Mouse (Mus musculus): ENCODE data around the gene Plxdc1.

The Plxdc1 gene

GRCm38 (mm10) chr11:97915974-97916503 is 70.2 kb downstream of the Plxdc1 start:
- H3K4me3 ChIP-seq (replicated peaks; ENCODE audit: low read length) = peak overlapping the region; percentile 75
- no peak for TF ChIP-seq CTCF (conservative IDR thresholded peaks at IDR 0.05; ENCODE audit: low read length)
- H3K4me1 ChIP-seq (replicated peaks; ENCODE audit: low read depth, low read length) = peaks cover 76% of the 10 kb centered on the region
- H3K36me3 ChIP-seq (ENCODE audit: insufficient read depth, low read length) = no peaks in the 10 kb centered on the region
- H3K27me3 ChIP-seq (ENCODE audit: insufficient read depth, low read length) = no peaks in the 10 kb centered on the region
- H3K9me3 ChIP-seq (ENCODE audit: low read length) = no peaks in the 10 kb centered on the region

- Histone ChIP-seq H3K36me3 (ENCODE audit: insufficient read depth, low read length) (no peaks in the 10 kb centered on the region), H3K4me3 (replicated peaks; ENCODE audit: low read length) (peak overlapping the region; percentile 75), H3K4me1 (replicated peaks; ENCODE audit: low read depth, low read length) (peaks cover 79% of the 10 kb centered on the region), H3K27me3 (ENCODE audit: insufficient read depth, low read length) (no peaks in the 10 kb centered on the region), H3K9me3 (ENCODE audit: low read length) (no peaks in the 10 kb centered on the region)
- no peak for TF ChIP-seq NANOG (IDR thresholded peaks at IDR 0.05; ENCODE audit: borderline replicate concordance, low read length)
- TF ChIP-seq POU5F1 (IDR thresholded peaks at IDR 0.05; ENCODE audit: borderline replicate concordance, low read length) = no peak
- TF ChIP-seq CTCF (conservative IDR thresholded peaks at IDR 0.05; ENCODE audit: low read length) = no peak
Observed at GRCm38 (mm10) chr11:97915471-97915870, 70.8 kb downstream of the Plxdc1 start.

- H3K4me1 ChIP-seq (replicated peaks; ENCODE audit: low read depth, low read length) = peaks cover 98% of the 10 kb centered on the region
- TF ChIP-seq POU5F1 (IDR thresholded peaks at IDR 0.05; ENCODE audit: borderline replicate concordance, low read length) (no peak), CTCF (conservative IDR thresholded peaks at IDR 0.05; ENCODE audit: low read length) (no peak), NANOG (IDR thresholded peaks at IDR 0.05; ENCODE audit: borderline replicate concordance, low read length) (no peak)
- no peaks in the 10 kb centered on the region for H3K27me3 ChIP-seq (ENCODE audit: insufficient read depth, low read length)
Observed at GRCm38 (mm10) chr11:97913111-97913510, 73.1 kb downstream of the Plxdc1 start.

DNA sequence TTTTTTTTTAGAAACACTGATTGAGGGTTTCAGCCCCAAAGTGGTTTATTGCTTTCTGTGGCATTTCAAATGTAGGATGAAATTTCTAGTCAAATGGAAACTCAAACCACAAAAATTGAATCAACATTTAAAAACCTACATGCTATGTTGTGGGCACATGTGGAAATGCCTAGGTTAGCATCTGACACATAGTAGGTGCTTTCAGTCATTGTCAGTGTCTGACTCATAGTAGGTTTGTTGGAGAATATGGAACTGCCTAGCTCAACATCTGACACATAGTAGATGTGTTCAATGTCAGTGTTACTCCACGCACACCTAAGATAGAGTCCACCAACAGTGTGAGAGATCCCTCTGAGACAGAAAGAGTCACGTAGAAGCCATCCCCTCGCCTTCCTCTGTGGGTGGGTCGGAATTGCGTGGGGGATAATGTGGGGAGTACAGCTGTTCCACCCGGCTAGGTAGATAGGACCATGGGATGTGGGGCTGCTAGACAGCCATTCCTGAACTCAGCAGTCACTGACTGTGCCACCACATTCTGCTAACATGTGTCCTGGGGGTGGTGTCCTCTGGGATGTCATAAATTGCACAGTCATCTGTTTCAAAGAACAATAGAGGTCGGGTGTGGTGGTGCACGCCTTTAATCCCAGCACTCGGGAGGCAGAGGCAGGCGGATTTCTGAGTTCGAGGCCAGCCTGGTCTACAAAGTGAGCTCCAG is 77.5 kb downstream of the Plxdc1 start:
- H3K27me3 ChIP-seq (ENCODE audit: insufficient read depth, low read length) = no peaks in the 10 kb centered on the region
- H3K9me3 ChIP-seq (ENCODE audit: low read length) = no peaks in the 10 kb centered on the region
- no peaks in the 10 kb centered on the region for H3K36me3 ChIP-seq (ENCODE audit: insufficient read depth, low read length)
- TF ChIP-seq NANOG (IDR thresholded peaks at IDR 0.05; ENCODE audit: borderline replicate concordance, low read length) (no peak), POU5F1 (IDR thresholded peaks at IDR 0.05; ENCODE audit: borderline replicate concordance, low read length) (no peak)
- peaks cover 97% of the 10 kb centered on the region for H3K4me1 ChIP-seq (replicated peaks; ENCODE audit: low read depth, low read length)
- H3K4me3 ChIP-seq (replicated peaks; ENCODE audit: low read length) = no peak overlapping the region

More at GRCm38 (mm10) chr11:97913111-97913510, 73.1 kb downstream of the Plxdc1 start:
- Histone ChIP-seq H3K9me3 (ENCODE audit: low read length) (no peaks in the 10 kb centered on the region), H3K4me3 (replicated peaks; ENCODE audit: low read length) (peak overlapping the region; percentile 60), H3K36me3 (ENCODE audit: insufficient read depth, low read length) (no peaks in the 10 kb centered on the region)

- Histone ChIP-seq H3K36me3 (ENCODE audit: insufficient read depth, low read length) (no peaks in the 10 kb centered on the region), H3K9me3 (ENCODE audit: low read length) (no peaks in the 10 kb centered on the region), H3K4me1 (replicated peaks; ENCODE audit: low read depth, low read length) (peaks cover 97% of the 10 kb centered on the region), H3K27me3 (ENCODE audit: insufficient read depth, low read length) (no peaks in the 10 kb centered on the region), H3K4me3 (replicated peaks; ENCODE audit: low read length) (no peak overlapping the region)
- no peak for TF ChIP-seq NANOG (IDR thresholded peaks at IDR 0.05; ENCODE audit: borderline replicate concordance, low read length)
- no peak for TF ChIP-seq POU5F1 (IDR thresholded peaks at IDR 0.05; ENCODE audit: borderline replicate concordance, low read length)
- no peak for TF ChIP-seq CTCF (conservative IDR thresholded peaks at IDR 0.05; ENCODE audit: low read length)
Observed at GRCm38 (mm10) chr11:97907935-97908334, 78.3 kb downstream of the Plxdc1 start.

GRCm38 (mm10) chr11:97906905-97907304 is 79.3 kb downstream of the Plxdc1 start:
- Histone ChIP-seq H3K9me3 (ENCODE audit: low read length) (no peaks in the 10 kb centered on the region), H3K4me1 (replicated peaks; ENCODE audit: low read depth, low read length) (peaks cover 92% of the 10 kb centered on the region), H3K27me3 (ENCODE audit: insufficient read depth, low read length) (no peaks in the 10 kb centered on the region), H3K4me3 (replicated peaks; ENCODE audit: low read length) (no peak overlapping the region), H3K36me3 (ENCODE audit: insufficient read depth, low read length) (no peaks in the 10 kb centered on the region)
- TF ChIP-seq POU5F1 (IDR thresholded peaks at IDR 0.05; ENCODE audit: borderline replicate concordance, low read length) (no peak), CTCF (conservative IDR thresholded peaks at IDR 0.05; ENCODE audit: low read length) (no peak), NANOG (IDR thresholded peaks at IDR 0.05; ENCODE audit: borderline replicate concordance, low read length) (no peak)

GRCm38 (mm10) chr11:97905941-97906340 is 80.3 kb downstream of the Plxdc1 start:
- TF ChIP-seq CTCF (conservative IDR thresholded peaks at IDR 0.05; ENCODE audit: low read length) (no peak), NANOG (IDR thresholded peaks at IDR 0.05; ENCODE audit: borderline replicate concordance, low read length) (no peak), POU5F1 (IDR thresholded peaks at IDR 0.05; ENCODE audit: borderline replicate concordance, low read length) (no peak)
- H3K4me3 ChIP-seq (replicated peaks; ENCODE audit: low read length) = no peak overlapping the region
- H3K9me3 ChIP-seq (ENCODE audit: low read length) = no peaks in the 10 kb centered on the region
- H3K27me3 ChIP-seq (ENCODE audit: insufficient read depth, low read length) = no peaks in the 10 kb centered on the region
- H3K4me1 ChIP-seq (replicated peaks; ENCODE audit: low read depth, low read length) = peaks cover 86% of the 10 kb centered on the region
- H3K36me3 ChIP-seq (ENCODE audit: insufficient read depth, low read length) = no peaks in the 10 kb centered on the region

DNA sequence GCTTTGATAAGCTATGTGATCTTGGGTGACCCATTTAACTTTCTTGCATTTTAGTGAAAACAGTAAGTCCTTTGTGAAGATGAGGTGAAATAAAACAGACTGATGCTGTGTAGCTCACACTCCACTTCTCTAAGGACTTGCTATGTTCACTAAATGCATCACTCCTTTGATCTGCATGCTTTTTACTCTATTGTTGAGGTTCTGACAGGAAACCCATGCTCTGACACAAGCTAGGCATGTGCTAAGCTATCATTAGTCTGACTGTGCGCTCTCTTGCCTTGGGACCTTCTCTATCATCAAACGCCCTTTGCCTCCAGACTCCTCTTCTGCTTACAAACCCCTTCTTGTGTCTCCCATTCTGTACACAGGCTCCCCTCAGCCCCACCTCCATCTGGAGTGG is 80.7 kb downstream of the Plxdc1 start:
- H3K27me3 ChIP-seq (ENCODE audit: insufficient read depth, low read length) = no peaks in the 10 kb centered on the region
- no peak for TF ChIP-seq CTCF (conservative IDR thresholded peaks at IDR 0.05; ENCODE audit: low read length)
- no peak for TF ChIP-seq NANOG (IDR thresholded peaks at IDR 0.05; ENCODE audit: borderline replicate concordance, low read length)
- TF ChIP-seq POU5F1 (IDR thresholded peaks at IDR 0.05; ENCODE audit: borderline replicate concordance, low read length) = no peak
- no peaks in the 10 kb centered on the region for H3K36me3 ChIP-seq (ENCODE audit: insufficient read depth, low read length)
- no peak overlapping the region for H3K4me3 ChIP-seq (replicated peaks; ENCODE audit: low read length)
- peaks cover 82% of the 10 kb centered on the region for H3K4me1 ChIP-seq (replicated peaks; ENCODE audit: low read depth, low read length)
- H3K9me3 ChIP-seq (ENCODE audit: low read length) = no peaks in the 10 kb centered on the region

- no peak for TF ChIP-seq POU5F1 (IDR thresholded peaks at IDR 0.05; ENCODE audit: borderline replicate concordance, low read length)
- no peak for TF ChIP-seq CTCF (conservative IDR thresholded peaks at IDR 0.05; ENCODE audit: low read length)
- no peak for TF ChIP-seq NANOG (IDR thresholded peaks at IDR 0.05; ENCODE audit: borderline replicate concordance, low read length)
- peak overlapping the region; percentile 32 for H3K4me3 ChIP-seq (replicated peaks; ENCODE audit: low read length)
- no peaks in the 10 kb centered on the region for H3K27me3 ChIP-seq (ENCODE audit: insufficient read depth, low read length)
- H3K4me1 ChIP-seq (replicated peaks; ENCODE audit: low read depth, low read length) = peaks cover 79% of the 10 kb centered on the region
- H3K36me3 ChIP-seq (ENCODE audit: insufficient read depth, low read length) = no peaks in the 10 kb centered on the region
- H3K9me3 ChIP-seq (ENCODE audit: low read length) = no peaks in the 10 kb centered on the region
Observed at GRCm38 (mm10) chr11:97904801-97905200, 81.4 kb downstream of the Plxdc1 start.

Measured in E14TG2a.4 (cell line).